In the genomic region with DNA sequence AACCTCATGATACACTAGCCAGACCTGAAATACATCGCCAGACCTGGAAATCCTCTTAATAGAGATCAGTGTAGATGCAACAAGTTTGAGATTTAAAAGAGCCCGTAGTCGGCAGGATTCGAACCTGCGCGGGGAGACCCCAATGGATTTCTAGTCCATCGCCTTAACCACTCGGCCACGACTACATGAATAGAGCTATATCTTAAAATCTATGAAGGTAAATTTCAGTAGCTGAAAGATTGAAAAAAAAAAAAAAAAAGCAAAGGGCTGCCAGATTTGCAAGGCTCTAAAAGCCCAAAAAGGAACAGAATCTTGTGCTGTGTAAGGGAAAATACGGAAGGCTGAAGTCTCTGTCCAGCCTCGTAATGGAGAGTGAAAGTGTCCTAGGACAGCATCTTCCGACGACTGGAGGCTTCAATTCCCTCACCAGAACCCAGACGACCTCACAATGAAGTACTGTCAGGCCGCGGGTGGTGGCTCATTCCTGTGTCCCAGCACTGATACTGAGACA, we compare ENCODE assay signal across 8 mouse cellular contexts. TPM values are rescaled to one million over a fixed set of nuclear protein-coding genes. Genes with fewer than 3 reads are reported as not detected.
DNase-seq lines count a peak whose midpoint lies in the region; ATAC-seq lines count a peak whose summit lies in the region.

No protein-coding gene starts in this region.

- H3K27ac ChIP-seq in hindbrain, embryonic 15.5 days (replicated peaks): peak overlapping the region; percentile 67

- H3K4me2 ChIP-seq in hindbrain, embryonic 15.5 days: peak overlapping the region; percentile 65

- H3K4me1 ChIP-seq in hindbrain, embryonic 15.5 days (replicated peaks): peaks cover 4% of the 10 kb centered on the region

- peak; percentile 78 for DNase-seq in Muller cell, postnatal 12 days (ENCODE audit: inconsistent ontology term)
- peak; percentile 87 to 89 for DNase-seq in cerebellum, postnatal 25 days
- DNase-seq in gastrocnemius, adult 18-20 months (ENCODE audit: low spot score): peak; percentile 66
- peak; percentile 75 for DNase-seq in left cerebral cortex, adult 11 months (ENCODE audit: low spot score)
- DNase-seq in lung, postnatal 25 days (ENCODE audit: low spot score): peak; percentile 87
- DNase-seq in ovary, postnatal 36 days (ENCODE audit: low spot score): peak; percentile 76
- DNase-seq in thymus, postnatal 14 days: peak; percentile 89

- no peak for ATAC-seq in hindbrain, embryonic 15.5 days (ENCODE audit: low FRiP score, low read depth)

- no peaks in the 10 kb centered on the region for H3K9me3 ChIP-seq in hindbrain, embryonic 15.5 days

- H3K9ac ChIP-seq in hindbrain, embryonic 15.5 days: peak overlapping the region; percentile 57

- WGBS in hindbrain, embryonic 15.5 days: 0% methylated on average over 16 of the region's 16 CpGs

- H3K27me3 ChIP-seq in hindbrain, embryonic 15.5 days: peaks cover 12% of the 10 kb centered on the region; the same call in 1 of the 2 replicates

- H3K36me3 ChIP-seq in hindbrain, embryonic 15.5 days: no peaks in the 10 kb centered on the region

- peak overlapping the region; percentile 61 for H3K4me3 ChIP-seq in hindbrain, embryonic 15.5 days

RNA-seq across cellular contexts. Expression of a gene that starts 4.0 kb away (rescaled TPM):
- total RNA-seq in gastrocnemius, adult 18-20 months (2021): under 1 TPM; 0.48 to 0.69 TPM
- 11.7 and 12.3 TPM in 2 replicates for polyA plus RNA-seq in hindbrain, embryonic 15.5 days (2015; fragmentation: Nextera tagmentation; extraction: Ambion mirVana)

RNA-seq across cellular contexts. Expression of a gene that starts 40.1 kb away (rescaled TPM):
- total RNA-seq in gastrocnemius, adult 18-20 months (2021): not detected
- polyA plus RNA-seq in hindbrain, embryonic 15.5 days (2015; fragmentation: Nextera tagmentation; extraction: Ambion mirVana): 0.08 TPM in 1 of 2 replicates, not detected in the other
